Mouse (Mus musculus) G1E (cell line): ENCODE measurements at regions not wholly inside any gene's neighbourhood (a gene's known extent, or its start where the extent isn't known, plus 50 kb on each side); places are given as distances from the start of the nearest gene placed in this dataset.

ENCODE experiments used
- ATAC-seq: 2 replicates; pipeline ENCODE4 v1.8.0; 2016; ENCODE audit warnings: mild to moderate bottlenecking; ENCODE audit not compliant: insufficient number of reproducible peaks, poor library complexity, low FRiP score, severe bottlenecking; ENCODE audit errors: extremely low read depth
- DNase-seq: peaks from one replicate; pipeline ENCODE4 v3.0.0; 2012; ENCODE audit warnings: low spot score
- H3K27me3 ChIP-seq: 2 replicates; pipeline ENCODE4 v1.6.1; 2012; ENCODE audit warnings: mild to moderate bottlenecking, low read length, inconsistent platforms; ENCODE audit not compliant: insufficient read depth
- H3K36me3 ChIP-seq: replicated peaks from 2 replicates; pipeline ENCODE3; 2012; ENCODE audit warnings: mild to moderate bottlenecking, inconsistent platforms
- H3K4me1 ChIP-seq: 2 replicates; pipeline ENCODE4 v1.6.1; 2012; ENCODE audit warnings: low read depth, low read length, inconsistent platforms, mixed read lengths; ENCODE audit not compliant: insufficient read depth
- H3K4me3 ChIP-seq: 2 replicates; pipeline ENCODE4 v1.5.1; 2012; ENCODE audit warnings: low read depth, mild to moderate bottlenecking, inconsistent platforms, low read length, moderate library complexity, mixed read lengths
- H3K9me3 ChIP-seq: replicated peaks from 2 replicates; pipeline ENCODE4 v1.6.1; 2012; ENCODE audit warnings: inconsistent platforms
- CTCF ChIP-seq: IDR thresholded peaks from 2 replicates; pipeline ENCODE4 v1.5.1; 2012; ENCODE audit warnings: low read depth, low read length, inconsistent platforms, mixed read lengths
- GATA1 ChIP-seq: IDR thresholded peaks from 2 replicates; pipeline ENCODE4 v1.6.1; 2012; ENCODE audit warnings: borderline replicate concordance, low read length, inconsistent platforms, mixed read lengths
- GATA2 ChIP-seq: IDR thresholded peaks from 2 replicates; pipeline ENCODE4 v1.6.1; 2012; ENCODE audit warnings: low read depth, low read length, inconsistent platforms, borderline replicate concordance
- POLR2AphosphoS5 ChIP-seq: IDR thresholded peaks from 2 replicates; pipeline ENCODE4 v1.6.1; 2012; ENCODE audit warnings: low read depth, low read length, inconsistent platforms; ENCODE audit not compliant: insufficient replicate concordance
- TAL1 ChIP-seq: conservative IDR thresholded peaks from 2 replicates; pipeline ENCODE4 v1.6.1; 2012; ENCODE audit warnings: low read depth, low read length, inconsistent platforms, mixed read lengths

DNA sequence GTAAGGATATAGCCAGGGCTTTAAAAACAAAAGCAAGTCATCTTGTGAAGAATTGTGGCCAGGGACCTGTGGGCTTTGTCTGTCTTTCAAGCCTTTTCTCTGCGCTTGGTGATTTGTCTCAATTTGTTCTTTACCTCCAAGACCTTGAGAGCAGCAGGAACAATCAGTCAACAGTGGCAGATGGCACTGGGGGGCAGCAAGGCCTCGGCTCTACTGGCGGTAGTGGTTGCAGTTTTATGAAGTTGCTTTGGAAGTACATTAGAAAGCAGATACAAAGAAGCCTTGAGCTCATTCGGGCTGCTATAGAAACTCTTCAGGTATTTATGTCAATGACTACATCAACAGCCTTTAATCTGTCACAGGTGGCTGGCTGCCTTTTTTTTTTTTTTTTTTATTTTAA lies 171.9 kb upstream of the Ccdc122 start:
- H3K4me1 ChIP-seq, result no peaks in the 10 kb centered on the region
- peaks cover 41% of the 10 kb centered on the region for H3K9me3 ChIP-seq
- no peak for ATAC-seq
- no peak overlapping the region for H3K4me3 ChIP-seq
- no peak for DNase-seq
- TF ChIP-seq GATA1 (no peak), GATA2 (no peak), CTCF (no peak), POLR2AphosphoS5 (no peak), TAL1 (no peak)
- H3K36me3 ChIP-seq, result no peaks in the 10 kb centered on the region
- H3K27me3 ChIP-seq, result no peaks in the 10 kb centered on the region

DNA sequence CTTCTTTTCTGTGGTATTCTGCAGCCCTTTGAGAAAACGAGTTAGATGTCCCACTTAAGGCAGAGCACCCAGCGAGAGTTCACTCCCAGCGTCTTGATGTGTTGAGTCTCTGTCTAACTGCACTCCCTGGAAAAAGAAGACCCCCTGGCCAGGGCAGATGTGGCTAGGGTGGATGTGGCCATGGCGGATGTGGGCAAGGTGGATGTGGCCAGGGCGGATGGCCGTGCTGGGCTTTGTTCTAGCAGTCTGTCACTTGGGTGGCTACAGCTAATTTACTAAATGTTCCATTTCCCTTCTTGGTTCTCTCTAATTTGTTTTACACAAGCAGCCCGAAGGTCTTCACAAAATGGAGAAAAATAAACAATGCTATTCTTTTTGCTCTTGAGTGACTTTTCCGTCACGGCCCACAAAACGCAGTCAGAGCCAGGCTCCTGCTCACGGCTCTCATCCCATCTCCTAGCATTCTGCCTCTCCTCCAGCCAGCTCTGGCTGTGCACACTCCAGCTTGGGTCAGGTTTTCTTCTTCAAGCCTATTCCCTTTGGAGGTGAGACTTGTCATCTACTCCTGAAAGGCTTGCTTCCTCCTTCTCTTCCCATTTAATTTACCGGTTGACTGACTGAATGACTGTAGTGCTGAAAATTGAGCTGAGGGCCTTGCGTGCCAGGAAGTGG lies 173.4 kb upstream of the Ccdc122 start:
- Histone ChIP-seq H3K36me3 (no peaks in the 10 kb centered on the region), H3K9me3 (peaks cover 36% of the 10 kb centered on the region), H3K27me3 (no peaks in the 10 kb centered on the region), H3K4me3 (no peak overlapping the region), H3K4me1 (no peaks in the 10 kb centered on the region)
- ATAC-seq (no peak), DNase-seq (no peak)
- no peak for TF ChIP-seq CTCF
- no peak for TF ChIP-seq TAL1
- TF ChIP-seq GATA2, result no peak
- TF ChIP-seq POLR2AphosphoS5, result no peak
- no peak for TF ChIP-seq GATA1

- Histone ChIP-seq H3K9me3 (peaks cover 21% of the 10 kb centered on the region), H3K4me3 (no peak overlapping the region), H3K4me1 (no peaks in the 10 kb centered on the region), H3K27me3 (no peaks in the 10 kb centered on the region), H3K36me3 (no peaks in the 10 kb centered on the region)
- ATAC-seq (no peak), DNase-seq (no peak)
- no peak for TF ChIP-seq POLR2AphosphoS5
These were observed 178.2 kb upstream of the Ccdc122 start for GRCm38 (mm10) chr14:76858396-76858795.

DNA sequence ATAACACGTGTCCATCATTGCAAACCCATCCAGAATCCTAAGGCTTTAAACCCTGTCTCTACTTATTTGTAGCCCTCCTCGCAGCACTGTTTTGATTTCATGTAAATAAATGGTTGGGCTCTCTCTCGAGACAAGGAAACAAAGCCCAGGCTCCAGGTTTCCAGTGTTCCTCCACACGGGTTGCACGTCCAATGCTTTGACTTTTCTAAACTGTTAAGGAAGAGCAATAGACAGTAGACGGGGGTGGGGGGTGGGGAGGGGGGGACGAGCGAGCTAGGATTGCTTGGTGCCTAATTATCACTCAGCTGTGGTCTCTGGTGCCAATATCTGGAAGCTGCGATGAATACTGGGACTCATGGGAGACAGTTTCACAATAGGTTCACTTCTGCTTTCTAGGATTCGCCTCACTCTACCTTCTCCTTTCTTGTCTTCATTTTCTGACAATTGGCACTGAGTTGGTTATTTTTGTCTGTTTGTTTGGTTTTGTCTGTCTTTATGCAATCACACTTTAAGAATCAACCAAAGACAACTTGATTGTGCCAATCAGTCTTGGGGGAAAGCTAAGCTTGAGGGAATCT lies 179.3 kb upstream of the Ccdc122 start:
- Histone ChIP-seq H3K4me1 (no peaks in the 10 kb centered on the region), H3K27me3 (no peaks in the 10 kb centered on the region), H3K4me3 (no peak overlapping the region), H3K36me3 (no peaks in the 10 kb centered on the region), H3K9me3 (peaks cover 17% of the 10 kb centered on the region)
- DNase-seq, result no peak
- no peak for ATAC-seq
- TF ChIP-seq CTCF (no peak), TAL1 (no peak), GATA2 (no peak), POLR2AphosphoS5 (no peak), GATA1 (no peak)

DNA sequence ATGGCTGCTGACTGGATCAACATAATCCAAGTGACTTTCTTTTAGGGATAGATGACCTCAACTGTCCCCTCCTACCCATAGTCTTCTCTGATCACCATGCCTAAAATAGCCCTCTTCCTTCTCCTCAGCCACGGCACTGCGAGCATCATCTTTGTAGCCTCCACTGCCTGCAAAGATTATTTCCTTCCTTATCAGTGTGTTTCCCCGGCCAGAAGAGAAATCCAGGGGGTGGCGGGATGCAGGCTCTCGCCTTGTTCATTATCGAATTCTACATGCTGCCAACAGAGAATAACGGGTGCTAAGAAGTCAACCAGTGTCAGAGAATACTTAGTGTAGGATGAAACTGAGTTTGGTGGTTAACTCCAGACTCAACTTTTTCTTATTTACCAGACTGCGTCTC lies 180.0 kb upstream of the Ccdc122 start:
- DNase-seq, result no peak
- TF ChIP-seq GATA2 (no peak), POLR2AphosphoS5 (no peak), TAL1 (no peak), CTCF (no peak), GATA1 (no peak)
- no peaks in the 10 kb centered on the region for H3K27me3 ChIP-seq
- H3K4me3 ChIP-seq, result no peak overlapping the region
- H3K36me3 ChIP-seq, result no peaks in the 10 kb centered on the region
- ATAC-seq, result no peak
- peaks cover 15% of the 10 kb centered on the region for H3K9me3 ChIP-seq
- H3K4me1 ChIP-seq, result no peaks in the 10 kb centered on the region

- no peaks in the 10 kb centered on the region for H3K36me3 ChIP-seq
These were observed 181.6 kb upstream of the Ccdc122 start for GRCm38 (mm10) chr14:76854965-76855364.

More at GRCm38 (mm10) chr14:76854965-76855364, 181.6 kb upstream of the Ccdc122 start:
- Histone ChIP-seq H3K27me3 (no peaks in the 10 kb centered on the region), H3K4me1 (no peaks in the 10 kb centered on the region), H3K9me3 (peaks cover 11% of the 10 kb centered on the region), H3K4me3 (no peak overlapping the region)
- DNase-seq, result no peak
- TF ChIP-seq GATA2 (no peak), GATA1 (no peak), TAL1 (no peak), POLR2AphosphoS5 (no peak), CTCF (no peak)
- no peak for ATAC-seq
